Mouse (Mus musculus) lung, postnatal 14 days (tissue): ENCODE results near the gene Maip1.

Experiments used
- DNase-seq: peaks from one replicate; pipeline ENCODE4 v3.0.0; 2021

Maip1 gene

DNA sequence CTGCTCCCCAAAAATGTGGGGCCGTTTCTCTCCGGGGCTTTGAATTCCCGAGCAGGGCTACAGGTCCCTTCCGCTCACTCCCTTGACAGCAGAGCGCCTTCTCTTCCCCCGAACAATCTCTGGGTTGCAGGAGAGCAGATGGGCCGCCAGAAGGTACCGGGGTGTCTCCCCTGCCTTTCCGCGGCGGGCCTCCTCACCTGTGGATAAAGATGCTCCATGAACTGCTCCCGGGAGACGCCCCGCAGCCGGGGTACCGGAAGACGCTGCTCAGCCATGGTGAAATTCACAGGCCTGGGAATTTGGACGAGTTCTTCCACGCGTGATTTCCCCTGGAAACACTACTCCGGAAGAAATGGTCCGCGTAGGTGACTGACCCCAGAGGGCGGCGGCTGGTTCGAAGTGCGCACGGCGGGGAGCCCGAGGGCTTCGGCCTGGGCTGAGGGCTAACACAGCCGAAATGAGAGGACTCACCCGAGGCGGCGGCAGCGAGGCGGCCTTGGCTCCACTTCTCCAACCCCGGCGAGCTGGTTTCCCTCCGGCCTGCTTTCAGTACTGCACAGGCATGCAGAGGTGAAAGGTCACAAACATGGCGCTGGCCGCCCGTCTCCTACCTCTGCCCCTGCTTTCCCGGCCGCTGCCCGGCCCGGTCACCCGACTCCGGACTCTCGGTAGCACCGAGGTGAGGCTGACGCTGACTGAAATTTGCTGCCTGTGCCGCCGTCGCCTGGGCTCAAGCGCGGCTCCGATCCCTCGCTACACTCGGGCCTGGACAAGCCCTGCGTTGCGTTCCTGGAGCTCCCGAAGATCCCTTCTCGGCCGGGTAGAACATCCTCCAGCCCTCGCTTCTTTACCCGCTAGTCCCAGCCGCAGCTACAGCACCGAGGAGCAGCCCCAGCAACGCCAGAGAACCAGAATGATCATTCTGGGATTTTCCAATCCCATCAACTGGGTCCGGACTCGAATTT lies at the start of gene Maip1, which contains the start of gene Tyw5:
Gene Maip1, plus strand, starts transcription at position 142 of the 965 bp plus-strand sequence.
Gene Tyw5, minus strand, starts transcription at position 915 of the 965 bp plus-strand sequence.
- peak; percentile 81 for DNase-seq

DNA sequence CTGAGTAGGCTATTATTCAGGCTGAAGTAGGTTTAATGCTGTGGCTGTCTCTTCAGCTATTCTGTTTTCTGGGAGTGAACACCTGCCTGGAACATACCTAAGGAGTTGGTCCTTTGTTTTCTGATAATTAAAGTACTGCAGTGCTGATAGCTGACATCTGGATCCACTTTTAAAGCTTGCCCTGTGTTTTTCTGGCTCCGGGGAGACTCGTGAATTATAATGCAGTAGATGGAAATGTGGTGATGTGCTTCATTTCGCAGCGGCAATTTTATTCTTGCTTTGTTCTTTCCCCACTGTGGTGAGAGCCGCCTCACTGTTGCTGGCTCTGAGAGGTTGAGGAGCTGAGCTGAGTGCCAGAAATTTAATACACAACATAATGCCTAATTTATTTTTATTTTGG lies 47.6 kb upstream of the Maip1 start:
- no peak for DNase-seq

DNA sequence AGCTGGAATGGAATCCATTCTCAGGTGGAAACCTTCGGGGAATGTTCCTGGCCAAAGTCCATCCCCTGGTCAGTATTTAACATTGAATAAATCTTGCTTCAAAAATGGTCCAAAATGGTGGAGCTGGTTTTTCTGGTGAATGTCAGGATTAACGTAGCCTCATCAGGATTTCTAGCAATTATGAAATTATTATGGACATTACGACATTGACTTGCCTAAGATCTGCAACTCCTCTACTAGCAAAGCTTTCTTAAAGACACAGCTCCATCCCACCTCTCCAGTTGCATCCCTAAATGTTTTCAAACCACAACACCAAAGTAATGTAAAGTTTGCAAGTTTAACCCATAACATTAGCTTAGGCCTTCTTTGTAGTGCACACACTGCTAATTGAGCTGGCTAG lies 38.7 kb upstream of the Maip1 start:
- no peak for DNase-seq

DNA sequence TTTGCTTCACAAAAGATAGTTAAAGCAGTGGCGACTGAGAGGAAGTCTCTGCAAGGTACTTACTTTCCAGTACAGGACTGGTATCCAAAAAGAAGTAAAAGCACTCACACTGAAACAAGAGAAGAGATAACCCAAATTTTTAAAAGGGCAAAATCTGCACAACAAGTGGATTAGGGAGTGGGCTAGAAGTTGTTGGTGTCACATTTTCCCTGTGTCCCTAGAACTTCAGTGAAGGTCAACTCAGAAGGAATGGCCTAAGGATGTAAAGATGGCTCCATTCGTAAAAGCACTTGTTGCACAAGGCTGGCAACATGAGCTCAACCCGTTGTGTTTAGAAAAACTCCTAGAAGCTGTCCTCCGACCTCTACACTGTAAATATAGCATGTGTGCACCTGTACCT lies 37.0 kb upstream of the Maip1 start:
- no peak for DNase-seq

DNA sequence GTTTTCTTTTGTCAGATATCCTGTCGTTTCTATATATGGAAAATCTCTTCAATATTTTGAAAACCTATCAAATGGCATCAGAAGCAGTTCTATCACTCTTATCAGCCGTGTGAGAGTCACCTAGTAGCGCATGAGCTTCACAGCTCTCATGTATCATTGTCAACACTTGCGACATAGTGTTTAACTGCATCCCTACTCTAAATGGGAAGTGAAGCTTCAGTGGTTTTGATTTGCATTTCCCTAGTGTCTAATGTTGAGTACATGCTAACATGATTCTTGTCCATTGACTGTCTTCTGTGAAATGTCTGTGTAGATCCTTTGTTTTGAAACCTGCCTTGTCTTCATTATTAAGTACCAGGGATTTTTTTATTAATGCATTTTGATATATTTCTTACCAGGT lies 35.7 kb upstream of the Maip1 start:
- DNase-seq: no peak

DNA sequence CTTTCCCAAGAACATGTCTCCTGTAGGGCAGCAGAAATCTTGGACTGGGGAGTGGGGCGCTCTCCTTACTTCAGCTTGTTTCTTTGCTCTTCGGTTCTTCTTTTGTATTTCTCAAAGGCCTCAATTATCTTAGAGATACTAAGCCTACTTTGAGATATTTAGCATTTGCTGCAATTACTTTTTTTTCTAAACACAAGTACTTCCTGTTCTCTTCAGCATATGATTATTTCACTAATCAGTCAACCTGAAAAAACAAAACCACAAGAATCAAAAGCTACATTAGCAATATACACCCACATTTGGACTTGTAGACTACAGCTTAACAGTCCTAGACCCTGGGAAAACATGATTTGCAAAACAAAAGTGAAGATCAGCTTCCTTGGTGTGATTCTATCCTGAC lies 30.9 kb upstream of the Maip1 start:
- DNase-seq: no peak

DNA sequence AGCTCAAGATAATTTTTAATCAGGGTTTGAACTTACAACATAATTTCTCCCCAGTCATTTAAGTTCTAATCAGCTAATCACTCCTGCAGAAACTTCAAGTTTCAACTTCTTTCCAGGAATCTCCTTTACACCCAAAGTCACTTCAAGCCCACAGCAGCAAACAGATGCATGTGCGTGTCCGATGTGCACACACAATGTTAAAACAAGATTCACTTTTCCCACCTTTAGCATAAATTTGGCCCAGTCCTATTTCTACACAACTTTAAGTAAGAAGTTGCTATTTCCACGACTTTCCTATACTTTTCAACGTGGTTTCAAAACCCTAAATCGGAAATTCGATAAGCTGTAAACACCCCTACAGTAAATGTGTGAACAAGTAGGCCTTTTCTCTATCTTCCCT lies 29.3 kb upstream of the Maip1 start:
- no peak for DNase-seq

DNA sequence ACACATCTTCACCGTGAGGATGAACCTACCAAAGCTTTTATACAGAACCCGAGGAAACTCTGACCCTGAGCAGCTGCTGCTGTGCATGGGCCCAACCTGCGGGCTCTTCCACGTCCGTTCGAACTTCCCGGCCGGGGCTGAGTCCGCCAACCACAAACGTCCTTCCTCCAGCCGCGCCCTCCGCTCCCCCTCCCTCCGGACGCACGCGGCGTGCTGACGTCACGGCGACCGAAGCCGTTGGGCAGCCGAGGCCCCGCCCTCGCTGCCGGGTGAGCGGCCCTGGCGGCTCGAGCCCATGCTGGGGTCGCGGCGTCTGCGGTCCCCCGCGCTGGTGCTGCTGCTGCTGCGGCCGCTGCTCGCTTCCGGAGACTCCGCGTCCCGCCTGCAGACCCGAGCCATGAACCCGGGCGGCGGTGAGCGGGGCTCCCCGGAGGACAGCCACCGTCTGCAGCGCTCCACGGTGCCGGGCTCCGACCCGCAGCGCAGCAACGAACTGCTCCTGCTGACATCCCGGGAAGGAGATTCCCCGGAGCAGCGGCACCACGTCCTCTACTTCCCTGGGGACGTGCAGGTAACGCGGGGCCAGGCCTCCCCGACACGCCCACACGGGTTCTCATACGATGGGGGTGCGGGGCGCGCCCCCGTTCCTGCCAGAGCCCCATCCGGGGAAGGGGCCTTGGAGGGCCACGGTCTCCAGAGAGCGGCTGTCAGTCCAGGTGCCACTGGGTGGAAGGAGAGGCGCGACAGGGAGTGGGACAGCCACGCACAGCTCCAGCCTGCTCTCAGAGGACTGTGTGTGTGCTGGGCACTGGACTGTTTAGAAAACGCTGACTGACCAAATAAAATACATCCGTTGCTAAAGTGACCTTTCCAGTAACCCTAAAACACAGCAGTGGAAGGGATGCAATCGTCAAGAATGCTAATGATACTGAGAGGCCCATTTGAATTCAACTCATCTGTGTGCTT lies 28.5 kb upstream of the Maip1 start, which contains the start of gene 1700066M21Rik:
Gene 1700066M21Rik, plus strand, starts transcription at position 245 of the 966 bp plus-strand sequence.
- peak; percentile 95 for DNase-seq

DNA sequence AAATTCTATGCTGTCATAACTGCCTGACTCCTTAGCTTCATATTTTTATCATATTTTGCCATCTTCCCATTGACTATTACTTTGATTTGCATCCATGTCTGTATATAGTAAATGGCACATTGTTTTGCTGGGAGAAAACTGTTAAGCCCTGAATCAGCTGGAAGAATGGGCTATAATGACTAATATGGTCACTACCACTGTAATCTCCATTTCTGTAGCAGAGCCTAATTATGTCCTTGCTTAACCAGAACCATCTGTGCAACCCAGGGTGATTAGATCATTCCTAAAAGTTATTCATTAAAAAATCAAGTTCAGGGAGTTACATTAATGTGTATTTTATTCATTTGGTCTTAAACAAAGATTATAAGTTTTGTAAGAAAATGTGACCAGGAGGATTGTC lies 19.6 kb upstream of the Maip1 start:
- DNase-seq: no peak

DNA sequence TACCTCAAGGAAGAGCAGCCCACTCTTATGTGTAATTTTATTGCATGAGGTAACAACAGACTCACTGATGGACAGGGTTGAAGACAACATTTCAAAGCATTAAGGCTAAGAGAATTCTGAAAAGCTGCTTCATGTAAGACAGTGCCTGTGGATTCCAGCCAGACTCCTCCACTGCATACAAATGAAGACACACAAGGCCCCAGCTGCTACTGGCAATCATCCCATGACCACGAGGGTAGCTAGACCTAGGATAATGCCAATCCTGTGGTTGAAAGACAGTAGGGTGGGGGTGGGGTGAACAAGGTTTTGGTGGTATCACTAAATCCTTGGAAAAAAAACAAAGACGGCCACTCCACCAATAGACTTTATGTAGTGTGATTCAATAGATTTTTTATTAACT lies 18.3 kb upstream of the Maip1 start:
- no peak for DNase-seq

DNA sequence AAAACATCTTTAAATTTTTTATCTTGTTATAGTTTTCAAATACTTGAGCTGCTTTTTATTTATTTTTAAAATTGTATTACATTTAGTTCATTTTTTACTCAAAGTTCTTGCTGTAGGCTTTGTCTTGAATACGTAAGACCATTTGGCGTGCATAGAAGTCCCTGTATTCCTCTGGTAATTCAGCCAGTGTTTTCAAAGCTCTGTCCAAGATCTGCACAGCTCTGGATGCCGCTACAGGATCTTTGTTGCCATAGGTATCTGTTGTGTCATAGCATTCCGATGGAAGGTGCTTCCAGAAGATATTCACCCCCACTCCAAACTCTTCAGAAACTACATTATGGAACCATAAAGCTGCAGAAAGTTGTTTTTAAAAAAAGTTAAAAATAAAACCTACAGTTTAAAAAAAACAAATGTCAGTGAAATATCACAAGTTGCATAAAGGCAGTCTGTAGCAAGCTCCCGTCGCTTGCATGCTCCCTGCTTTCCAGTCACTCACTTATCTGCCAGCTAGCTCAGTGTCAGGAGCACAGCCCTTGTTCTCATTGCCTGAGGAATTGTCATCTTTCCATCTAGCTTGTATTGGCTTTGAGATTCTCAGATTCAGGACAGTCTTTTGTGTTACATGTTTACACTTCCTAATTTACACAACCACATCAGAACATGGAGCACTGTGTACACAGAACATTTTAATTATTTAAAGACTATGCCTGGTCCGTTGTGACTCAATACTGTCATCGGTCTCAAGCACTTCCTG lies 17.5 kb upstream of the Maip1 start:
- DNase-seq: no peak

DNA sequence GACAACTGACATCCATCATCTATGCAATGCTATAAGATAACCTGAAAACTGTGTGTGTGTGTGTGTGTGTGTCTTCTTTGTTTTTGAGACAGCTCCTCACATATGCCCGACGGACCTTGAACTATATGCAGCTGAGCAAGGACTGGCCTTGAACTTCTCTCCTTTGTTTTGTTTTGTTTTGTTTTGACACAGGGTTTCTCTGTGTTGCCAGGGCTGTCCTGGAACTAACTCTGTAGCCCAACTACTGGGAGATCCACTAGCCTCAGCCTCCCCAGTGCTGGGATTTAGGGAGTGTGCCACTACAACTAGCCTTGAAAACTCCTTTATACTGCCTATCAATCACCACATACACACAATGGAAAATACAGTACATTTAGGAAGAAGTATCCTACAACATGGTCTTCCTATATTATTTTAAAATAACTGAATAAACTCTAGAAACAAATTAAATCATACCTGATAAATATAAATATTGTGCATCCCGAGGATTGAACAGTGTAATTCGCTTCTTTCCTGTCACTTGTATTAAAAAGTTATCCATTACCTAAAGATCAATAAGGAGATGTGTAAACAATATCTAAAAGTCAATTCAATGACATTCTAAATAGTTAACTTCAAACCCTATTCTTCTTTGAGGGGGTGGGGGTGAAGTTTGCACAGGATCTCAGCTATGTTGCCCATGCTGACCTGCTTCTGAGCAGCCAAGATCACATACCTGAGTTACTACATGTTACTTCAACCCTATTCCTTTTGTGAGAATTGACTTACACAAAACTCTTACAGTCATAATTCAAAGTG lies 14.9 kb upstream of the Maip1 start:
- DNase-seq: no peak

DNA sequence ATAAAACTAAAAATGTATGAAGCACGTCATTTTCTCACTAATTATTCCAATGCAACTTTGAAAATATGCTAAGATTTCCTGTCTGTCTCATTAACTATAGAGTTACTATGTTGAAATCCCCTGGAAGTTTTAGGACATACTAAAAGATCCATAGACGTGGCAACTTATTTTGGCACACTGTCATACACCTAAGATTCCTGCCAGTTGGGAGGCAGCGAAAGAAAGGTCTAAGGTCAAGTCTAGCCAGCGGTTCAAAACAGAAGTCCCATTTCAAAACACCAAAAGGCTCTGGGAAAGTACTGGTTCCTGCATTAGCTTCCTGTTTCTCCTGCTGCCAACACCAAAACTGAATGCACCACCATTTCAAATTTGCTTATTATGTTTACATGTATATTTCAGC lies 13.7 kb upstream of the Maip1 start:
- DNase-seq: no peak

DNA sequence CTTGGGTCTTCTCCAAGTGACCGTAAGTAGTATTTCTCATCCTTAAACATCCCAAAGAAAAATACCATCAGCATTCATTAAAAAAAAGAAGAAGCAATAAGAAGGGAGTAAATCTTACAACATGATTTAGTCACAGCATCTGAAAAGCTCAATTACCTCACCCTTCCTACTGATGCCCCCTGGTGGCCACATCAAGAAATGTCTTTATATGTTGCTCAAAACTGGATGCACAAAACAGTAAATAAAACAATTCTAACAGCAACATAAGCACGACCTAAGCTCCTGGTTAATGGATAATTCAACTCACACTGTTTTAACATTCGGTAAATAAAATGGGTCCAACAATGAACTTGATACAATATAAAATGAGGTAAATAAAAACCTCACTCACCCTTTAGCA lies 12.1 kb upstream of the Maip1 start:
- DNase-seq: peak; percentile 62

DNA sequence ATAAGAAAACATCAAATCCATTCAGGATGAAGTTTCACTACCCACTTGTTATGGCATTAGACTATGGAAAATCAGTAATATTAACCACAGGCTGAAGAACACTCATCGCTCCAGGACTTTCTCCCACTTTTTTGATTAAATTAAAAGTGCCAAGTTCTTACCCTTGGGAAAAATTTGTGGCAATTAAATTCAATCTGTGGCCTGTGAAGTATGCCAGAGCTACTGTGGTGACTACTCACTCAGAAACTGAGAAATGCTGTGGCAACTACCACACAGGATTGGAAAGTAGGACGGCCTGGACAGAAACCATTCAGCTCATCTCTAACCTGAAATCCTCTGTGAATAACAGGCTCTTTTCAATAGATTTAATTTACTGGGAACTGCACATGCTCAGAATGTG lies 5.8 kb upstream of the Maip1 start:
- DNase-seq: no peak

DNA sequence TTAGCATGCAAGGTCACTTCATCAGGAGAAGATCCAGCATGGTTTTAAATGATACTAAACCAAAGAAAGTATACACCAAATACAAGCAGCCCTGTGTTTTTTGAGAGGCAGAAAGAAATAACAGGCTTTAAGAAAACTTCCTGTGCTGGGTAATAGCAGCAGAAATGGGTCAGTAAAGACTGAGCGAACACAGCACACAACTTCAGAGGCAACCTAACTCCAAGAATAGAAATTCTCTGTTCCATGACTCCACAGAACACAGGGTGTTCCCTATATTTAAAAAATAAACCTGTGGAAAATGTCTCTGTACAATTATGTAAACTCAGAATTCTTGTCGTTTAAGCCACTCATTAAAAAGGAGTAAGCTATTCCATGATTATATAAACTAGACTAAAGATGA lies 5.3 kb upstream of the Maip1 start:
- no peak for DNase-seq

DNA sequence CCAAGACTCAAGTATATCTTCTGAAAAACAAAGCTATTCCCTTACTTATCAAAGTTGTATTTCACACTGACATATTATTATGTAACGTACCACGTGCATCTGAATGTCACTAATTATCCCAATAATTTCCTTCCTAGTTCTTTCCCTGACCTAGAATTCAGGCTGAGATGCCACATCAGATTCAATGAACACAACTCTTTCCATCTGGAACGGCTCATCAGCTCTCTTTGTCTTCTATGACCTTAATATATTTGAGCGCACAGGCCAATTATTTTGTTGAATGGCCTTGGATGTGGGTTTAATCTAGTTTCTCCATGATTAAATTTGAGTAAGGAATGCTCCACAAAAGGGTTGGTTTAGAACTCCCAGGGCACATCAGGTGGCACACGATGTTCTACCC lies 4.0 kb upstream of the Maip1 start:
- no peak for DNase-seq

DNA sequence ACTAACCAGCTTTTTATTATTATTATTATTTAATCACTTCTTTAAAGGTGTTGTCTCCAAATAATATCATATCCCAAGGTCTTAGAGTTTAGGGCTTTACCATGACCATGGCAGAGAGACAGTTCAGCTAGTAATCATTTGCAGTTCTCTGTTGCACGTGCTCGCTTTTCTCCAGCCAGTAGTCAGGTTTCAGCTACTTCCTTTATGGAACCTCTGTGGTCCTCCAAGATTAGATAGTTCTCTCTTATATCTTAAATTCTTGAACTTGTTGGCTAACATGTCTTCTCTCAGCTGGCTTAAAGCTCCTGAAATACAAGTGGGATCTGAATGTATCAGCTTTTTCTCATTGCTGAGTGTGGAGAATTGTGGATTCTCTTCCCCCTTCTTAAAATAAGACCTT lies 2.9 kb downstream of the Maip1 start:
- DNase-seq: no peak

DNA sequence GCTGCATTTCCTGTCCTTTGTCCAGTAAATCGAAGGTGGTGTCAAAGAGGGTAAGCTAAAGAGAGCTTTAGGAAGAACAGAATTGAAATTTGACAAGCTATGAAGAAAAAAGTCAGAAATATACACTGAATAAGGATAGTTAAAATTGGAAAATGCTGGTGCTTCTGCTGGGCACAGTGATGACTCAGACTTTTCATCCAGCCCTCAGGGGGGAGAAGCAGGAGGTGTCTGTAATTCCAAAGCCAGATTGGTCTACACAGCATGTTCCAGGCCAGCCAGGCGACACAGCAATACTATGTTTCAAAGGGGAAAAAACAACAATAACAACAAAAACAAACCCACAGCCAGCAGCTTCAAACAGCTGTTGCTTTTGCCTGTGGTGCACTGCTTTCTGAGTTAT lies 7.3 kb downstream of the Maip1 start:
- no peak for DNase-seq

DNA sequence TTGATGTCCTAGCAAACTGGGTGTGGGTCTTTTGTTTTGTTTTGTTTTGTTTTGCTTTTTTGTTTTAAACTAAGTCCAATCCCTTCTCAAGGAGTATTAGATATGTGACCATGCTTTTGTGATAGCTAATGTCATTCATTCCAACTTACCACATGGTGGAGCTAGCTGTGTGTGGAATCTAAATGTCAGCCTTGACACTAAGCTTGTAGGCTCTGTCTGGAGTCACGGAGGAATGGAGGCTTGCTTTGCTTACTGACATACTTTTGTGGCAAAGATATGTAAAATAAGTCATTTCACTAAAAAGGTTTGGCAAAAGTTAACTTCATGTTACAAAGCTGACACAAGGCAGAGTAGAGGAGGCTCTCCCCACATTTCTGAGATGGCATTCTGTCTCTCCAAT lies 17.6 kb downstream of the Maip1 start:
- no peak for DNase-seq

DNA sequence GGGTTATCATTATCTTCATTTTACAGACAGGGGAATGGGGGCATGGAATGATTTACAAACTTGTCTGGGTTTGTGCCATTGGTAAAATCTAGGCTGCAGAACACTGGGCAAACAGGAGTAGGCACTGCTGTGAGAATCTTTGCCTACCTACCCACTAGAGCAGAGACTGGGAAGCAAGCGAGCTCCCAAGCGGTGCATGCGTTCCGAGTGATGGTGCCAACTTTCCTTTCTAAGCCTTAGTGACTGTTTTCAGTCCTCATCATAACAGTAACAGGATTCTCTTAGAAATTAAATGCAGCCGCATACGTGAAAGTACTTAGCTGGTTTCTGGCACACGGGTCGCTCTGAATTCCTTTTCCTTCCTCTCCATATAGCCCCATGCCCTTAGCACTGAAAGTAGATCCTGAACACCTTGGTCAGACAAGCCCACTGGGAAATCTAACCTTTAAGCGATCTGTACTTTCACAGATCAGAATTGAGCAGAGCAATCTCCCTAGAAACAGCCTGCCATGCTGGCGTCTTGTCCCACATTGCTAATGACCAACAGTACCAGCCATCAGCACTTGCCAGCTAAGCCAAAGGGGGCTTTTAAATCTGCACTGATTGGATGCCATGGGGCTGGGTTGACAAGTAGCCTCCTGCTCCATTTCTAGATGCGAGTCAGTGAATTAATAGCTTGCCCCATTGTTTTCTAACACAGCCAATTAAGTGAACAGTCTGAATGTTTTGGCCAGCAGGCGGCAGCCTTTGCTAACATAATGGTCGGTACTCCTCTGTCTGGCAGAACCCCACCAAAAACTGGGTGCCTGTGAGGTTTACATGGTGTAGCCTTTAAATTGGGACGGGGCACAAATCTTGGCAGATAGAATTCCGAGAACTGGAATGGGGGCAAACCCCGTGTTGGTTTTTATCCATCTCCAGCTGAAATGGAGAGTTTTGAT lies 22.5 kb downstream of the Maip1 start:
- peak; percentile 92 for DNase-seq
